Mouse (Mus musculus) forebrain, embryonic 16.5 days (tissue): ENCODE results near the gene Gm10563. TPM values are rescaled to one million over a fixed set of nuclear protein-coding genes. Genes with fewer than 3 reads are reported as not detected.

Source experiments
- ATAC-seq: fragments of 200-750 bp; cut with Nextera tagmentation; 2 replicates; pipeline ENCODE4 v1.8.0; 2017; ENCODE audit warnings: mild to moderate bottlenecking, moderate library complexity
- H3K27ac ChIP-seq: fragments of 300-500 bp; sonication (generic); 2 replicates; pipeline ENCODE4 v1.5.1; 2014; ENCODE audit warnings: low read length, control low read depth
- H3K27me3 ChIP-seq: fragments of 300-500 bp; sonication (generic); replicated peaks from 2 replicates; pipeline ENCODE4 v1.6.1; 2014; ENCODE audit warnings: low read length; ENCODE audit not compliant: control insufficient read depth, insufficient read depth
- H3K36me3 ChIP-seq: fragments of 300-500 bp; sonication (generic); 2 replicates; pipeline ENCODE4 v1.6.1; 2014; ENCODE audit not compliant: control insufficient read depth, insufficient read depth
- H3K4me1 ChIP-seq: fragments of 300-500 bp; sonication (generic); replicated peaks from 2 replicates; pipeline ENCODE4 v1.6.1; 2014; ENCODE audit warnings: low read length; ENCODE audit not compliant: control insufficient read depth, insufficient read depth
- H3K4me2 ChIP-seq: fragments of 300-500 bp; sonication (generic); 2 replicates; pipeline ENCODE4 v1.6.1; 2014; ENCODE audit warnings: mild to moderate bottlenecking, low read length, control low read depth
- H3K4me3 ChIP-seq: fragments of 300-500 bp; sonication (generic); replicated peaks from 2 replicates; pipeline ENCODE4 v1.5.1; 2014; ENCODE audit warnings: mild to moderate bottlenecking, low read length, control low read depth
- H3K9ac ChIP-seq: fragments of 300-500 bp; sonication (generic); replicated peaks from 2 replicates; pipeline ENCODE4 v1.6.1; 2014; ENCODE audit warnings: low read depth, low read length, control low read depth
- H3K9me3 ChIP-seq: fragments of 300-500 bp; sonication (generic); 2 replicates; pipeline ENCODE4 v1.6.1; 2016; ENCODE audit warnings: low read length; ENCODE audit not compliant: control insufficient read depth
- WGBS: fragments of 180-500 bp; shearing (Covaris S2); extraction: QIAGEN DNeasy Blood & Tissue Kit; methylation state at CpG from one replicate; pipeline ENCODE4 v1.1.7; 2014; 5-methylcytosine and 5-hydroxymethylcytosine counted together
- polyA plus RNA-seq: library from polyadenylated mRNA; unstranded; fragments of >200 nt; fragmentation: Nextera tagmentation; extraction: Ambion mirVana; gene quantifications from 2 replicates; pipeline ENCODE4 v1.2.1, GENCODE M21; 2015

Gm10563 gene
- polyA plus RNA-seq, 1 experiment from 2014 or later: not detected

DNA sequence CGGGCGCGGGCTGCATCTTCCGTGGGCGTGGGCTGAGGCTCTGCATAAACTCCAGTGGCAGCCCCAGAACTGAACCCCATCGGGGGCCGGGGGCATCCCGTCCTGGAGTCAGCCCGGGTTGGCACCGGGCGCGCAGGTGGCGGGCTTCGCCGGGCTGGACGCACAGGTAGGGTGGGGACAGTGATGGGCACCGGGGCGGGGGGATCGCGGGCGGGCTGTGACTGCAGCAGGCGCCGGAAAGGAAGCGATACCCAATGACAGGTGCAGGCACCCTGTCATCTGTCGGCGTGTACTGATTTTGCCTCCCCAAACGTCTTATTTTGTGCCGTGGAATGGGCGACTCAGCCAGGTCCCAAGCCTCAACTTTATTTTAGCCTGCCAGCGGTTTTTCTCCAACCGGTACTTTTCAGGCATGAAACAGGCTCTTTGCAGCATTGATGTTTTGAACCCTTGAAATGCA is 43.2 kb downstream of the Gm10563 start:
- no peaks in the 10 kb centered on the region for H3K36me3 ChIP-seq
- H3K9me3 ChIP-seq: no peaks in the 10 kb centered on the region
- peak overlapping the region; percentile 97 for H3K4me3 ChIP-seq
- under 1% methylated on average over 30 of the region's 31 CpGs for WGBS
- peaks cover 14% of the 10 kb centered on the region for H3K4me1 ChIP-seq
- H3K27ac ChIP-seq: peak overlapping the region; percentile 100
- H3K27me3 ChIP-seq: no peaks in the 10 kb centered on the region
- ATAC-seq: no peak
- H3K9ac ChIP-seq: peak overlapping the region; percentile 99
- peak overlapping the region; percentile 70 for H3K4me2 ChIP-seq

DNA sequence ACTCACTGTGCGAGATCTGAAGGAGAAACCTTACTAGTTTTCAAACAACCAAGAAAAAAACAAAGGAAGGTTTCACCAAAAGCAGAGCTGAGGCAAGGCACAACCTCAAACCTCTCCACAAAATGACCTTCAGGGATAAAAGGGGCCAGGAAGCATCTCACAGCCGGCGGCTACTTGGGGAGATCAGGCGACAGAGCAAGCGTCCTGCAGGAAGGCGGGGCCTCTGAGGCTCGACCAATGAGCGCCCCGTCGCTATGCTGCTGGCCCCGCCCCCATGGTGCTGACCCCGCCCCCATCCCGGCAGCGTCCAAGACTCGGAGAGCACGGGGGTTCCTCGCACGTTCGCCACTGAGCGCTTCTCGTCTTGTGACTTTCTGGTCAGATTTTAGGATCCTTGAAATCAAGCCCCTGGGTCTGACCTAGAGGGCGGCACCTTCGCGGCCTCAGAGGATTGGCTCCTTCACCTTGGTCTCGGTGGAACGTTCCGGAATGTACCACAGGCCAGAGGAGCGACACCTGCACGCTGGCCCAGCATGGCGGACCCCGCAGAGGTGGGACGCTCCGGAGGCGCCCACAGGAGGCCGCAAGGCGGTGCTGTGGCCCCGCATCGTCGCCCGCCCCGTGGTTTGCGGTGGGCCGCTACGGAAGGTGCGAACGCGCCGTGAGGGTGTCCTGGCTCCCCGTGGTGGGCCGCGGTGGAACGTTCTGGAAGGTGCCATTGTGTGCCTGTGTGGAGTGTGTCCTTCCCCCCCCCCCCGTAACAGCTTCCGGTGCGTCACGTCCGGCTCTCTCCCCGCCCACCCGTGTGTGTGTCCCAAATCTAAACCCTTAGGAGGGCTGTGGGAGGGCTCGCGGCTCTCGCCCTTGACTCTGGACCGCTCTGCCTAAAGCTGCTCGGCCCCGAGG is 43.9 kb downstream of the Gm10563 start, which contains the start of gene Slc35e2:
TSS of gene Slc35e2 (plus strand) at position 326 of the 906 bp plus-strand sequence.
- no peaks in the 10 kb centered on the region for H3K9me3 ChIP-seq
- peak within 1 kb of the TSS; percentile 99 for H3K9ac ChIP-seq
- peak within 1 kb of the TSS; percentile 70 for H3K4me2 ChIP-seq
- under 1% methylated on average over 65 of the region's 65 CpGs for WGBS
- no peaks in the 10 kb centered on the region for H3K36me3 ChIP-seq
- peak within 1 kb of the TSS; percentile 97 for H3K4me3 ChIP-seq
- ATAC-seq: peak; percentile 96
- no peaks in the 10 kb centered on the region for H3K27me3 ChIP-seq
- H3K27ac ChIP-seq: peak within 1 kb of the TSS; percentile 100
- peaks cover 14% of the 10 kb centered on the region for H3K4me1 ChIP-seq

DNA sequence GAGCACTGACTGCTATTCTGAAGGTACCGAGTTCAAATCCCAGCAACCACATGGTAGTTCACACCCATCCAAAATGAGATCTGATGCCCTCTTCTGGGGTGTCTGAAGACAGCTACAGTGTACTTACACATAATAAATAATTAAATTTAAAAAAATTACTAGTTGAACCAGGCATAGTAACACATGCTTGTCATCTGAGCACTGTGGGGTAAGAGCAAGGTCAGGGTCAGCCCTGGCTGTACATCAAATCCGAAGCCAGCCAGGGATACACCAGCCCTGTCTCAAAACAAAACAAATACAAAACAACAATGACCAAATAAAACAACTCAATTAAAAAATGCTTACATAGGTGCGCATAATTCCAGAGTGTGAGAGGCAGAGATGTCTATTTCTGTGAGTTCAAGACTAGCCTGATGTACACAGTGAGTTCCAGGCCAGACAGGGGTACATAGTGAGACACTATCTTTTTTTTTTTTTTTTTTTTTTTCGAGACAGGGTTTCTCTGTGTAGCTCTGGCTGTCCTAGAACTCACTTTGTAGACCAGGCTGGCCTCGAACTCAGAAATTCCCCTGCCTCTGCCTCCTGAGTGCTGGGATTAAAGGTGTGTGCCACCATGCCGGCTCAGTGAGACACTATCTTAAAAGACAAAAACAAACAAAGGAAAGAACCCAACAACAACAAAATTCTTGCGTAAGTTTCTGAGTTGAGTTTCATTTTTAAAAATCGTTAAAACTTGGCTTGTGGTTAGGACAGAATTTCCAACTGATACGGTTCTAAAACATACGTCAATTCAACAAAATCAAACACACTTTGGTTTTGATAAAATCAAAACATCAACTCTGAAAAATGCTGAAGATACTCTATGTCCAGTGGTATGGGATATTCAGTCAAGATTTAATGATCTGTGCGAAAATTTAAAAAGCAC is 45.0 kb downstream of the Gm10563 start:
- peak overlapping the region; percentile 100 for H3K27ac ChIP-seq
- peak overlapping the region; percentile 56 for H3K4me2 ChIP-seq
- no peak for ATAC-seq
- 87% methylated on average over 10 of the region's 11 CpGs for WGBS
- peak overlapping the region; percentile 99; the same call in 1 of the 2 replicates for H3K9ac ChIP-seq
- no peaks in the 10 kb centered on the region for H3K27me3 ChIP-seq
- H3K4me1 ChIP-seq: peaks cover 14% of the 10 kb centered on the region
- no peaks in the 10 kb centered on the region for H3K9me3 ChIP-seq
- H3K36me3 ChIP-seq: no peaks in the 10 kb centered on the region
- peak overlapping the region; percentile 97 for H3K4me3 ChIP-seq

DNA sequence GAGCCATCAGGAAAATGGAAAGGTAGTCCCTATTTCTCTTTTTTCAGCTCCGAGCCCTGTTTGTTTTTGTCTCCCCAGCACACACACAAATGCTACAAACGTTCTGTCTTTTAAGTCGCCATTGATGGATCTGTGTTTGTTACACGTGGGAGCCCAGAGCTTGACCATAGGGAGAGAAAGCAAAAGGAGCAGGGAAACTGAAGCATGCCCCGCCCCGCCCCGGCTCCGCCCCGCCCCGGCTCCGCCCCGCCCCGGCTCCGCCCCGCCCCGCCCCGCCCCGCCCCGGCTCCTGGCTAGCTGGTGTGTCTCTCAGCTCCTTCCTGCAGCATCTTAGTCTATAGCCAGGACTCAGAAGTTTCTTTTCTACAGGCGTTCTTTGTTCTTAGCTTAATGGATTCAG is 46.7 kb downstream of the Gm10563 start:
- no peak overlapping the region for H3K27ac ChIP-seq
- WGBS: 30% methylated on average over 14 of the region's 20 CpGs
- no peaks in the 10 kb centered on the region for H3K36me3 ChIP-seq
- H3K4me1 ChIP-seq: peaks cover 14% of the 10 kb centered on the region
- no peak overlapping the region for H3K9ac ChIP-seq
- H3K4me2 ChIP-seq: no peak overlapping the region
- no peaks in the 10 kb centered on the region for H3K27me3 ChIP-seq
- no peaks in the 10 kb centered on the region for H3K9me3 ChIP-seq
- H3K4me3 ChIP-seq: no peak overlapping the region
- no peak for ATAC-seq

DNA sequence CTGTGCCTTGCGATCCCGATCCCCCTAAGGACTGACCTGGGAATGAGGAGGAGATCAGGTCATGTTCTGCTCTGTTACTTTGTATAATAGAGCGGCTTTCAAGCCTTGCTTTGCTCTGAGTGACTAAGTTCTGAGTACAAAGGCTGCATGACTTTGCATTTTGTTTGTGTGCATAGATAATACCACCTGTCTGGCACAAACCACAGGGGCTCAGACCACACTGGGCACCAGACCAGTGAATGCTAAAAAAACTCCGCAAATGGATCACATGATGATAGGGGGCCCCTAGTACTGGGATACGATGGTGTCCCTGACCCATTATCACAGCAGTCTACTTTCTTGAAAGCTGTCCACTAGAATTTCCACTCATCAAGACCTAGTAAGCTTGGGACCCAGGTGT is 48.6 kb downstream of the Gm10563 start:
- Histone ChIP-seq H3K4me1 (peaks cover 3% of the 10 kb centered on the region; the same call in 1 of the 2 replicates), H3K27me3 (no peaks in the 10 kb centered on the region), H3K27ac (no peak overlapping the region), H3K9ac (no peak overlapping the region), H3K4me2 (no peak overlapping the region), H3K36me3 (no peaks in the 10 kb centered on the region), H3K4me3 (no peak overlapping the region), H3K9me3 (no peaks in the 10 kb centered on the region)
- 80% methylated on average over 5 of the region's 5 CpGs for WGBS
- no peak for ATAC-seq

DNA sequence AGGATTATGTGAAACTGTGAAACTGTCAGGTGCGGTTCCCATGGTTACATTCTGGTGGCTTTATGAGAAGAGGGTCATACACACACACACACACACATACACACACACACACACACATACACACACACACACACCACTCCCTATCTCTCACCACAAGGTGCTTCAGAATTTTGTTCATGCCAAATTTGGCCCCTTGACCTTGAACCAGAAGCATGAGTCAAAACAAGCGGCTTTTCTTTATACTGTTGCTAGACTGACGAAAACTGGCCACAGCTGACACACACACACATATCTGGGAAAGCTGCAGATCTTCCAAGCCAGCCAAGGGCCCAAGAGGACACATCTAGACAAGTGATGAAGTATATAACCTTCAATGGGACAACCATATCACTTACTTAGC is 49.4 kb downstream of the Gm10563 start:
- H3K36me3 ChIP-seq: no peaks in the 10 kb centered on the region
- H3K4me3 ChIP-seq: no peak overlapping the region
- no peak overlapping the region for H3K9ac ChIP-seq
- H3K27me3 ChIP-seq: no peaks in the 10 kb centered on the region
- H3K9me3 ChIP-seq: no peaks in the 10 kb centered on the region
- peaks cover 3% of the 10 kb centered on the region; the same call in 1 of the 2 replicates for H3K4me1 ChIP-seq
- H3K4me2 ChIP-seq: no peak overlapping the region
- no peak overlapping the region for H3K27ac ChIP-seq
- 84% methylated on average over 3 of the region's 3 CpGs for WGBS
- ATAC-seq: no peak

DNA sequence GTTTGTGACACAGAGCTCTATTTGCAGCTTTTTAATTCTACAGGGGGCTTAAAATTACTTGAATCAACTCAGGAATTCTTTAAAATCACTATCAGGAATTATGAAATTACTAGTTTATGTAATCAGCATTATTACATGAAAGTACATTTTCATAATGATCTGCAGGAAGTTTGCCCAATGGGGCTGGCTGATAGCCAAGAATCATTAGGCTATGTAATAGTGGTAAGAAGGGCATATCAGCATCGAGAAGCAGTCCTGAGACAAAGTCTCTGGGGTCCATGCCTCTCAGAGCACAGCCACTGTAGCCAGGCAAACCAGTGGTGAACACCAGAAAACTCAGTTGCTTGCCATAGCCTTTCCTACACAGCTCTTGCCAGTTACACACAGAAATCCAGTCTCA is 51.4 kb downstream of the Gm10563 start:
- Histone ChIP-seq H3K4me1 (no peaks in the 10 kb centered on the region), H3K9me3 (no peaks in the 10 kb centered on the region), H3K4me2 (no peak overlapping the region), H3K27ac (no peak overlapping the region), H3K4me3 (no peak overlapping the region), H3K36me3 (peaks cover 8% of the 10 kb centered on the region; the same call in 1 of the 2 replicates), H3K9ac (no peak overlapping the region), H3K27me3 (no peaks in the 10 kb centered on the region)
- no peak for ATAC-seq
- WGBS: 42% methylated on average over 1 of the region's 1 CpGs

DNA sequence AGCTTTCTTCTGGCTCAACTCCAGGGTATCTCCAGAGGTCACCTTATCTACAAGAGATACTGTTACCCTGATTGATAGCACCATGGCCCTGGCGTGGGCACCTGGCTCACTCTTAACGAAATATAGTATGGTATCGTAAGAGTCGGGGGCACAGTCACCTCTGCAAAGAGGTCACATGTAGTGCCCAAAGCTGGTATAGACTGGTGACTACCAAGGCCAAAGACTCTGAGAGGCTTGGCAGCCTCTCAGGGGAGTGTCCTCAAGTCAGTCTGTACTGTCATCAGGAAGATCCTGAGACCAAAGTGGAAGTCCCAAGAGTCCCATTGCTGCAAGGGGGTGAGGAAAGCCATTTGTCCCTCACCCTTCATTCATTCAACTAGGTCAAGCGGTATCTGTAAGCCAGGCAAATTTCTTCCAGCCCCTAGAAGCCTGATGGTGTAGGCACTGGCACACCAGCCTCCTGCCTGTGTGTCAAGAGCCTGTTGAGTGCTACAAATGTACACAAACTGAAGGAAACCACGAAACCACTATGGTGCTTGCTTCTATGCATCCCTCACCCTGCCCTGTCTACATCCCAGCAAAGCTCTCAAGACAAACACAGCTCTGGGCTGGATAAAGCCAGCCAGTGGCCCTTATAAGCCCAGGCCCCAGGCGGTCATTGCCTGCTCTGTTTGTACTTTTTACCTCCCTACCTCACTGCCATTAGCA is 54.0 kb downstream of the Gm10563 start:
- no peak overlapping the region for H3K27ac ChIP-seq
- H3K9me3 ChIP-seq: no peaks in the 10 kb centered on the region
- H3K4me2 ChIP-seq: no peak overlapping the region
- 89% methylated on average over 7 of the region's 7 CpGs for WGBS
- no peaks in the 10 kb centered on the region for H3K27me3 ChIP-seq
- no peak overlapping the region for H3K9ac ChIP-seq
- no peak overlapping the region for H3K4me3 ChIP-seq
- peaks cover 22% of the 10 kb centered on the region for H3K36me3 ChIP-seq
- ATAC-seq: no peak
- H3K4me1 ChIP-seq: no peaks in the 10 kb centered on the region
